Mouse (Mus musculus): Measurements from ENCODE around the gene Nodal. TPM values are rescaled to one million over a fixed set of nuclear protein-coding genes. Genes with fewer than 3 reads are reported as not detected.
A peak's percentile ranks its signal among the peaks of the same experiment; 100 is the strongest.

The Nodal gene
- polyA plus RNA-seq, 1 experiment from 2014 or later = 0.08 TPM

DNA sequence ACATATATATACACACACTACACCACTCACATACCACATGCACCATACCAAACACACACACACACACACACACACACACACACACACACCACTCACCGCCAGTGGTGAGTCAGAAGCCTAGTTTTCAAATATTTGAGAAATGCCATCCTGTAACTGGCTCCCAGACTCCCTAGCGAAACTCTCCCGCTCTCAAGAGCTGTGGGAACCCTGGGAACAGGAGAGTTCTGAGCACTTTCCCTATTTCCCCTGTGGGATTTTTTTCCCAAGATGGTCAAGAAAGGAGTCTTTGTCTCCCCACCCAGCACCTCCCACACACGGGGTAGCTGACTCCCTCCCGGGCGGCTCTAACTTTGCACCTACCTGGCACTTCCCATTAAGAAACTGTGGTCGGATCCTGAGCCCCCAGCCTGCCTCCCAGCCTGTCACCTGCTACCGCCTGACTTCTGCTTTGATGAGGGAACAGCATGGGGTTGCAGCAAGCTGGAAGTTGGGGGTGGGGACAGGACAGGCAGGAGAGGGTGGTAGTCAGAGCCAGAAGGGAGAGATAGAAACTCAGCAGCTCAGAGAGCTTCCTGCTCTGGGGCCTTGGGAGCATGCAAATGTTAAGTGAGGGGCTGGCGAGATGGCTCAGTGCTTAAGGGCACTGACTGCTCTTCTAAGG is 23.2 kb upstream of the Nodal start:
- WGBS = 19% methylated on average over 9 of the region's 9 CpGs
- no peak overlapping the region for H3K9ac ChIP-seq
- ATAC-seq (ENCODE audit: insufficient read depth) (peak; percentile 25; the same call in 1 of the 2 replicates), DNase-seq (peak; percentile 66)
- no peaks in the 10 kb centered on the region for H3K27me3 ChIP-seq (ENCODE audit: insufficient read depth, low read length)
- peaks cover 6% of the 10 kb centered on the region; the same call in 1 of the 2 replicates for H3K4me1 ChIP-seq (ENCODE audit: insufficient read depth)
- no peaks in the 10 kb centered on the region for H3K36me3 ChIP-seq (ENCODE audit: insufficient read depth)
- TF ChIP-seq CTCF (IDR thresholded peaks at IDR 0.05; ENCODE audit: low read depth) = no peak
- H3K4me2 ChIP-seq = peak overlapping the region; percentile 31
- no peak overlapping the region for H3K4me3 ChIP-seq (ENCODE audit: low read depth, low read length)
- H3K27ac ChIP-seq (ENCODE audit: low read depth) = peak overlapping the region; percentile 82
- no peaks in the 10 kb centered on the region for H3K9me3 ChIP-seq (ENCODE audit: low read depth, low read length)

- no peak for TF ChIP-seq CTCF (IDR thresholded peaks at IDR 0.05; ENCODE audit: low read depth)
- ATAC-seq (ENCODE audit: insufficient read depth) (no peak), DNase-seq (no peak)
- Histone ChIP-seq H3K27me3 (ENCODE audit: insufficient read depth, low read length) (no peaks in the 10 kb centered on the region), H3K36me3 (ENCODE audit: insufficient read depth) (no peaks in the 10 kb centered on the region), H3K4me2 (no peak overlapping the region), H3K27ac (ENCODE audit: low read depth) (no peak overlapping the region), H3K4me1 (ENCODE audit: insufficient read depth) (no peaks in the 10 kb centered on the region), H3K4me3 (ENCODE audit: low read depth, low read length) (no peak overlapping the region), H3K9me3 (ENCODE audit: low read depth, low read length) (no peaks in the 10 kb centered on the region), H3K9ac (no peak overlapping the region)
- WGBS = 31% methylated on average over 3 of the region's 3 CpGs
Measured at GRCm38 (mm10) chr10:61398125-61398524, 19.6 kb upstream of the Nodal start.

GRCm38 (mm10) chr10:61399156-61399734 is 18.5 kb upstream of the Nodal start:
- WGBS = 20% methylated on average over 13 of the region's 13 CpGs
- H3K4me1 ChIP-seq (ENCODE audit: insufficient read depth) = no peaks in the 10 kb centered on the region
- ATAC-seq (ENCODE audit: insufficient read depth) (peak; percentile 81), DNase-seq (peak; percentile 96)
- H3K27me3 ChIP-seq (ENCODE audit: insufficient read depth, low read length) = no peaks in the 10 kb centered on the region
- no peak overlapping the region for H3K4me2 ChIP-seq
- H3K9ac ChIP-seq = no peak overlapping the region
- no peaks in the 10 kb centered on the region for H3K9me3 ChIP-seq (ENCODE audit: low read depth, low read length)
- peak; percentile 98 for TF ChIP-seq CTCF (IDR thresholded peaks at IDR 0.05; ENCODE audit: low read depth)
- H3K4me3 ChIP-seq (ENCODE audit: low read depth, low read length) = no peak overlapping the region
- H3K36me3 ChIP-seq (ENCODE audit: insufficient read depth) = no peaks in the 10 kb centered on the region
- no peak overlapping the region for H3K27ac ChIP-seq (ENCODE audit: low read depth)

GRCm38 (mm10) chr10:61400407-61400806 is 17.4 kb upstream of the Nodal start:
- WGBS = 81% methylated on average over 5 of the region's 5 CpGs
- no peaks in the 10 kb centered on the region for H3K36me3 ChIP-seq (ENCODE audit: insufficient read depth)
- no peak for ATAC-seq (ENCODE audit: insufficient read depth)
- H3K9me3 ChIP-seq (ENCODE audit: low read depth, low read length) = no peaks in the 10 kb centered on the region
- no peaks in the 10 kb centered on the region for H3K4me1 ChIP-seq (ENCODE audit: insufficient read depth)
- no peak overlapping the region for H3K27ac ChIP-seq (ENCODE audit: low read depth)
- no peak overlapping the region for H3K9ac ChIP-seq
- H3K4me2 ChIP-seq = no peak overlapping the region
- TF ChIP-seq CTCF (IDR thresholded peaks at IDR 0.05; ENCODE audit: low read depth) = no peak
- no peak for DNase-seq
- no peak overlapping the region for H3K4me3 ChIP-seq (ENCODE audit: low read depth, low read length)
- H3K27me3 ChIP-seq (ENCODE audit: insufficient read depth, low read length) = no peaks in the 10 kb centered on the region

GRCm38 (mm10) chr10:61402480-61402879 is 15.3 kb upstream of the Nodal start:
- 75% methylated on average over 5 of the region's 5 CpGs for whole genome bisulfite sequencing
- no peaks in the 10 kb centered on the region for H3K4me1 ChIP-seq (ENCODE audit: insufficient read depth)
- no peak overlapping the region for H3K9ac ChIP-seq
- H3K36me3 ChIP-seq (ENCODE audit: insufficient read depth) = no peaks in the 10 kb centered on the region
- H3K27ac ChIP-seq (ENCODE audit: low read depth) = no peak overlapping the region
- H3K4me2 ChIP-seq = no peak overlapping the region
- no peak overlapping the region for H3K4me3 ChIP-seq (ENCODE audit: low read depth, low read length)
- DNase-seq (no peak), ATAC-seq (ENCODE audit: insufficient read depth) (no peak)
- H3K9me3 ChIP-seq (ENCODE audit: low read depth, low read length) = no peaks in the 10 kb centered on the region
- TF ChIP-seq CTCF (IDR thresholded peaks at IDR 0.05; ENCODE audit: low read depth) = peak; percentile 61
- H3K27me3 ChIP-seq (ENCODE audit: insufficient read depth, low read length) = no peaks in the 10 kb centered on the region

GRCm38 (mm10) chr10:61402911-61403310 is 14.9 kb upstream of the Nodal start:
- H3K27me3 ChIP-seq (ENCODE audit: insufficient read depth, low read length) = no peaks in the 10 kb centered on the region
- H3K4me3 ChIP-seq (ENCODE audit: low read depth, low read length) = no peak overlapping the region
- ATAC-seq (ENCODE audit: insufficient read depth) = no peak
- DNase-seq = no peak
- no peaks in the 10 kb centered on the region for H3K9me3 ChIP-seq (ENCODE audit: low read depth, low read length)
- WGBS = 78% methylated on average over 2 of the region's 2 CpGs
- no peak overlapping the region for H3K9ac ChIP-seq
- H3K4me1 ChIP-seq (ENCODE audit: insufficient read depth) = no peaks in the 10 kb centered on the region
- no peak for TF ChIP-seq CTCF (IDR thresholded peaks at IDR 0.05; ENCODE audit: low read depth)
- no peak overlapping the region for H3K27ac ChIP-seq (ENCODE audit: low read depth)
- no peak overlapping the region for H3K4me2 ChIP-seq
- no peaks in the 10 kb centered on the region for H3K36me3 ChIP-seq (ENCODE audit: insufficient read depth)

DNA sequence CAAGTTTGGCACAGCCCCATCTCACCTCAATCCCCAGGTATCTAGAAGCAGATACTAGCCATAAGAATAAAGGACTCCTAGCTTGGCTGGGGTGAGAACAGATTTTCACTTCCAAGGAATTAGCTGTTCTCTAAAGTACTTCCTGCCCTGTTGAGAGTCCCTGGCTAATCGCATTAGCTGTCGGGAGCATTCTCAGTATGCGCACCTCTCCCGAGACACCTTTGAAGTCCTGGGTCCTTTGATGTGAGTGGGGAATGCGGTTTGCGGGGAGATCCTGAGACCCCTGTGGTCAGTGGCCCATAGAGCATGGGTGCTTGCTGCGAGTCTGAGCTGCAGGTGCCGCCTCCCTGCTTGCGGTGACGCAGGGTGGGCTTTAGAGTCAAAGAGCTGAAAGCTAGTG is 11.8 kb upstream of the Nodal start:
- no peak for TF ChIP-seq CTCF (IDR thresholded peaks at IDR 0.05; ENCODE audit: low read depth)
- H3K36me3 ChIP-seq (ENCODE audit: insufficient read depth) = no peaks in the 10 kb centered on the region
- H3K27ac ChIP-seq (ENCODE audit: low read depth) = no peak overlapping the region
- H3K27me3 ChIP-seq (ENCODE audit: insufficient read depth, low read length) = no peaks in the 10 kb centered on the region
- no peaks in the 10 kb centered on the region for H3K4me1 ChIP-seq (ENCODE audit: insufficient read depth)
- no peaks in the 10 kb centered on the region for H3K9me3 ChIP-seq (ENCODE audit: low read depth, low read length)
- ATAC-seq (ENCODE audit: insufficient read depth) (no peak), DNase-seq (no peak)
- H3K4me3 ChIP-seq (ENCODE audit: low read depth, low read length) = no peak overlapping the region
- H3K4me2 ChIP-seq = peak overlapping the region; percentile 3; the same call in 1 of the 2 replicates
- WGBS = 11% methylated on average over 10 of the region's 10 CpGs
- no peak overlapping the region for H3K9ac ChIP-seq

Data from lung, embryonic 14.5 days (tissue).